Mouse (Mus musculus): Measurements from ENCODE around the gene Slc1a4.

- TF ChIP-seq CTCF (IDR thresholded peaks at IDR 0.05; ENCODE audit: low read depth, low read length) (no peak), POLR2A (IDR thresholded peaks at IDR 0.05; ENCODE audit: extremely low read depth, insufficient read depth, low read length) (no peak)
Observed at GRCm38 (mm10) chr11:20307409-20307808, 25.1 kb downstream of the Slc1a4 start.
